Mouse (Mus musculus): Measurements from ENCODE around the gene Oard1. TPM values are rescaled to one million over a fixed set of nuclear protein-coding genes. Genes with fewer than 3 reads are reported as not detected.

Gene Oard1
- 10 to 100 TPM; 12.3 to 17.4 TPM for total RNA-seq (2021)
- long read RNA-seq, experiment 1, transcript Oard1-202 (6 exons, 1,324 nt), result major isoform, 10 of 20 reads
- long read RNA-seq, experiment 1, partial matches to known transcripts, result 0 of 20 reads
- long read RNA-seq, experiment 1, other reads (novel, unspliced or antisense), result 8 of 20 reads
- long read RNA-seq, experiment 2, transcript Oard1-202 (6 exons, 1,324 nt), result major isoform, 12 of 25 reads
- long read RNA-seq, experiment 2, partial matches to known transcripts, result 1 of 25 reads
- long read RNA-seq, experiment 2, other reads (novel, unspliced or antisense), result 9 of 25 reads

GRCm38 (mm10) chr17:48409380-48410298, at the start of gene Oard1, which contains the start of gene Nfya:
Oard1 (plus strand) TSS chr17:48410014.
Nfya (minus strand) TSS chr17:48409906.
- peak; percentile 100 for DNase-seq (ENCODE audit: low spot score)

- DNase-seq (ENCODE audit: low spot score), result no peak
Measured at GRCm38 (mm10) chr17:48360462-48360861, 49.4 kb upstream of the Oard1 start.

GRCm38 (mm10) chr17:48362346-48362745, 47.5 kb upstream of the Oard1 start:
- no peak for DNase-seq (ENCODE audit: low spot score)

GRCm38 (mm10) chr17:48362966-48363365, 46.8 kb upstream of the Oard1 start:
- peak; percentile 23 for DNase-seq (ENCODE audit: low spot score)

GRCm38 (mm10) chr17:48363421-48363965, 46.3 kb upstream of the Oard1 start:
- no peak for DNase-seq (ENCODE audit: low spot score)

GRCm38 (mm10) chr17:48365511-48366155, 44.2 kb upstream of the Oard1 start:
- DNase-seq (ENCODE audit: low spot score), result no peak

- no peak for DNase-seq (ENCODE audit: low spot score)
Measured at GRCm38 (mm10) chr17:48366806-48367205, 43.0 kb upstream of the Oard1 start.

GRCm38 (mm10) chr17:48371621-48372020, 38.2 kb upstream of the Oard1 start:
- DNase-seq (ENCODE audit: low spot score), result no peak

GRCm38 (mm10) chr17:48372987-48373386, 36.8 kb upstream of the Oard1 start:
- DNase-seq (ENCODE audit: low spot score), result no peak

- no peak for DNase-seq (ENCODE audit: low spot score)
Measured at GRCm38 (mm10) chr17:48376102-48376501, 33.7 kb upstream of the Oard1 start.

GRCm38 (mm10) chr17:48379050-48379449, 30.8 kb upstream of the Oard1 start:
- DNase-seq (ENCODE audit: low spot score), result no peak

- DNase-seq (ENCODE audit: low spot score), result no peak
Measured at GRCm38 (mm10) chr17:48385786-48386461, 23.9 kb upstream of the Oard1 start.

GRCm38 (mm10) chr17:48388666-48389065, 21.1 kb upstream of the Oard1 start:
- DNase-seq (ENCODE audit: low spot score), result no peak

- no peak for DNase-seq (ENCODE audit: low spot score)
Measured at GRCm38 (mm10) chr17:48389442-48389841, 20.4 kb upstream of the Oard1 start.

- DNase-seq (ENCODE audit: low spot score), result no peak
Measured at GRCm38 (mm10) chr17:48391446-48391845, 18.4 kb upstream of the Oard1 start.

GRCm38 (mm10) chr17:48392616-48393015, 17.2 kb upstream of the Oard1 start:
- no peak for DNase-seq (ENCODE audit: low spot score)

GRCm38 (mm10) chr17:48401710-48402109, 8.1 kb upstream of the Oard1 start:
- DNase-seq (ENCODE audit: low spot score), result no peak

- DNase-seq (ENCODE audit: low spot score), result no peak
Measured at GRCm38 (mm10) chr17:48402751-48403150, 7.1 kb upstream of the Oard1 start.

GRCm38 (mm10) chr17:48403848-48404247, 6.0 kb upstream of the Oard1 start:
- no peak for DNase-seq (ENCODE audit: low spot score)

- no peak for DNase-seq (ENCODE audit: low spot score)
Measured at GRCm38 (mm10) chr17:48404706-48405105, 5.1 kb upstream of the Oard1 start.

- DNase-seq (ENCODE audit: low spot score), result no peak
Measured at GRCm38 (mm10) chr17:48407154-48407553, 2.7 kb upstream of the Oard1 start.

All from gastrocnemius, adult 18-20 months (tissue).